Mouse (Mus musculus): ENCODE measurements around the gene Npr3. TPM values are rescaled to one million over a fixed set of nuclear protein-coding genes. Genes with fewer than 3 reads are reported as not detected.

Npr3 gene
- polyA plus RNA-seq, 1 experiment from 2014 or later = 8.1 TPM

DNA sequence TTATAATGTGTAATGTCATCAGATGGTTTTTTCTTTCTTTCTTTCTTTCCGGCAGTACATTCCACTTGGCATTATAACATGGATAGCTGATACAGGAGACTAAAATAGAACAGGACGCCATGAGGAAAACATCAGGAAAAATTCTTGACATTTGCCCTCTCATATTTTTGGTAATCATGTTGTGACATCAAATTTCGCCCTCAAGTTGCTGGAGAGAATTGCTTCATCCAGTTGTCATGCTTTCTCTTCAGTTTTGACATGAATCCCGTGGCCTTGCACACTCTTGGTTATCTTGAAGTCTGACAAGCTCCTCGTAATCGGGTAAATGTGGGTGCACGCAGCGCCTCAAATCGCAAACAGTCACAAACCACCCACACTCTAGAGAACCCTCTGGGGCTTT lies 7.0 kb upstream of the Npr3 start:
- WGBS = 70% methylated on average over 9 of the region's 9 CpGs
- Histone ChIP-seq H3K36me3 (ENCODE audit: control insufficient read depth, insufficient read depth, low read length) (no peaks in the 10 kb centered on the region), H3K9me3 (ENCODE audit: control insufficient read depth, low read length) (peaks cover 4% of the 10 kb centered on the region; the same call in 1 of the 2 replicates), H3K4me3 (ENCODE audit: low read length) (no peak overlapping the region), H3K27me3 (ENCODE audit: control insufficient read depth, insufficient read depth, low read depth, low read length) (no peaks in the 10 kb centered on the region), H3K4me1 (replicated peaks; ENCODE audit: control insufficient read depth, insufficient read depth, low read length) (no peaks in the 10 kb centered on the region), H3K9ac (ENCODE audit: low read length) (no peak overlapping the region), H3K27ac (ENCODE audit: low read length) (no peak overlapping the region), H3K4me2 (ENCODE audit: low read depth, low read length) (no peak overlapping the region)
- ATAC-seq (ENCODE audit: low read depth) = no peak

DNA sequence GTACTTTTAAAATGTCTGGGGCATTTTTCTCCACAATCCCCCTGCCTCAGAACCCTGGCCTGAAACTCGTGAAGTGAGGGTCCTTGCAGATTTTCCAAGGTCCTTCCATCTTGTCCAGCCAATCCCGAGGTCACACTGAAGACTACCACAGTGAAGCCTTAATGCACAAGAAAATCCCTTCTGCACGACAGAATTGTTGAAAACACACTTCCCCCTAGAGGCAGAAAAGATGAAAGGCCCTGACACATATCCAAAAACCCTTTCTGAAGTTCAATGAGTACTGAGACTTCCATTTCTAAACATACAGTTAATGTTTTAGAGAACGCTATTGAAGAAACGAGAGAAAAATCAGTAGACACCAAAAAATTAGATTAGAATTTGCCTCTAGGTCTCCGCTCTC lies 2.8 kb upstream of the Npr3 start:
- H3K9ac ChIP-seq (ENCODE audit: low read length) = no peak overlapping the region
- H3K27ac ChIP-seq (ENCODE audit: low read length) = no peak overlapping the region
- peaks cover 4% of the 10 kb centered on the region; the same call in 1 of the 2 replicates for H3K27me3 ChIP-seq (ENCODE audit: control insufficient read depth, insufficient read depth, low read depth, low read length)
- no peaks in the 10 kb centered on the region for H3K36me3 ChIP-seq (ENCODE audit: control insufficient read depth, insufficient read depth, low read length)
- H3K4me2 ChIP-seq (ENCODE audit: low read depth, low read length) = no peak overlapping the region
- 25% methylated on average over 6 of the region's 6 CpGs for WGBS
- H3K9me3 ChIP-seq (ENCODE audit: control insufficient read depth, low read length) = no peaks in the 10 kb centered on the region
- peaks cover 10% of the 10 kb centered on the region for H3K4me1 ChIP-seq (replicated peaks; ENCODE audit: control insufficient read depth, insufficient read depth, low read length)
- no peak overlapping the region for H3K4me3 ChIP-seq (ENCODE audit: low read length)
- ATAC-seq (ENCODE audit: low read depth) = no peak

DNA sequence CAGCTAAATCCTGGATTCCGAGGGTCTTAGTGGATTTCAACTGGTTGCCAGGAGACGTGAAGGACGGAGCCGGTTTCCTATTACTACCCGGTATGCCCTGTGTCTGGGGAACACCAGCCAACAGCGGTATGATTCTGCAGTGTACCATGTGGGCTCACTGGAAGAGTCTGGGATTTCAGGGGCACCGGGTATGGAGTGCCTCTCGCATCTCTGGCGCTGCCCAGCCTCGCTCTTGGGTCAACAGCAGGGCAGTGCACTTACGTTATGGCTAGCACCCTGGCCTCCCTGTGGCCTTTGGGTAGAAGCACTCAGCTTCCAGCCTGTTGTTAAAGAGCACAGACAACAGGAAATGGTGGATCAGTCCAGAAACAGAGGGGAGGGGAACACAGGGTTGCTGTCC lies 1.1 kb upstream of the Npr3 start:
- Histone ChIP-seq H3K9ac (ENCODE audit: low read length) (0 out of 2 replicates have a peak overlapping the region, but pooled peaks have one; percentile 7), H3K27me3 (ENCODE audit: control insufficient read depth, insufficient read depth, low read depth, low read length) (peaks cover 8% of the 10 kb centered on the region; the same call in 1 of the 2 replicates), H3K9me3 (ENCODE audit: control insufficient read depth, low read length) (no peaks in the 10 kb centered on the region), H3K36me3 (ENCODE audit: control insufficient read depth, insufficient read depth, low read length) (no peaks in the 10 kb centered on the region), H3K4me3 (ENCODE audit: low read length) (peak overlapping the region; percentile 16; the same call in 1 of the 2 replicates), H3K27ac (ENCODE audit: low read length) (no peak overlapping the region; the same call in 1 of the 2 replicates), H3K4me1 (replicated peaks; ENCODE audit: control insufficient read depth, insufficient read depth, low read length) (peaks cover 23% of the 10 kb centered on the region), H3K4me2 (ENCODE audit: low read depth, low read length) (peak overlapping the region; percentile 48)
- WGBS = 6% methylated on average over 11 of the region's 11 CpGs
- peak; percentile 43; the same call in 1 of the 2 replicates for ATAC-seq (ENCODE audit: low read depth)

DNA sequence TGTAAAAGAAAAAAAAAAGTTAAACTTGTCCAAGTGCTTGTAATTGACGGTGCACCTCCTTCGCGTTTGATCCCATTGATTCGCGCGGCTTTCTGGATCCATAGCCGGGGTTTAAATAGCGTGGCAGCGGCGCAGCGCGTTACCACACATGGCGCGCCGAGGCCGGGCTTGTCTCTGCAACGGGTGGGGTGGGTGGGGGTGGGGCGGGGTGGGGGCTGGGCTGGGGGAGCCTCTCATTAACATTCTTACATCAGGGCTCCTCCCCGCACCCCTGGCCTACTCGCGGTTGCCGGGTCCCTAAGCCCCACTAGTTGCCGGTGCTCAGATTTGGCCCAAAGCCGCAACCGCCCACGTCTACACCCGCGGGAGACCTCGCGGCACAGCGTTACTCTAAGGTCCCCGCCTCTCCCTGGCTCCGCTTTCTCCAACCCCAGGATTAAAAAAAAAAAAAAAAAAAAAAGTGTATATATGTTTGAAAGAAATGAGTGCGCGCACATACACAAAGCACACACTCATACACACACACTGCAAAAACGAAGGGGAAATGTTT lies 991 bp downstream of the Npr3 start:
- H3K4me1 ChIP-seq (replicated peaks; ENCODE audit: control insufficient read depth, insufficient read depth, low read length) = peaks cover 23% of the 10 kb centered on the region
- peak overlapping the region; percentile 69 for H3K9ac ChIP-seq (ENCODE audit: low read length)
- peak overlapping the region; percentile 89 for H3K27ac ChIP-seq (ENCODE audit: low read length)
- no peaks in the 10 kb centered on the region for H3K36me3 ChIP-seq (ENCODE audit: control insufficient read depth, insufficient read depth, low read length)
- peak; percentile 47 for ATAC-seq (ENCODE audit: low read depth)
- peak overlapping the region; percentile 61 for H3K4me3 ChIP-seq (ENCODE audit: low read length)
- under 1% methylated on average over 36 of the region's 36 CpGs for WGBS
- H3K4me2 ChIP-seq (ENCODE audit: low read depth, low read length) = peak overlapping the region; percentile 83
- H3K27me3 ChIP-seq (ENCODE audit: control insufficient read depth, insufficient read depth, low read depth, low read length) = peaks cover 8% of the 10 kb centered on the region; the same call in 1 of the 2 replicates
- no peaks in the 10 kb centered on the region for H3K9me3 ChIP-seq (ENCODE audit: control insufficient read depth, low read length)

DNA sequence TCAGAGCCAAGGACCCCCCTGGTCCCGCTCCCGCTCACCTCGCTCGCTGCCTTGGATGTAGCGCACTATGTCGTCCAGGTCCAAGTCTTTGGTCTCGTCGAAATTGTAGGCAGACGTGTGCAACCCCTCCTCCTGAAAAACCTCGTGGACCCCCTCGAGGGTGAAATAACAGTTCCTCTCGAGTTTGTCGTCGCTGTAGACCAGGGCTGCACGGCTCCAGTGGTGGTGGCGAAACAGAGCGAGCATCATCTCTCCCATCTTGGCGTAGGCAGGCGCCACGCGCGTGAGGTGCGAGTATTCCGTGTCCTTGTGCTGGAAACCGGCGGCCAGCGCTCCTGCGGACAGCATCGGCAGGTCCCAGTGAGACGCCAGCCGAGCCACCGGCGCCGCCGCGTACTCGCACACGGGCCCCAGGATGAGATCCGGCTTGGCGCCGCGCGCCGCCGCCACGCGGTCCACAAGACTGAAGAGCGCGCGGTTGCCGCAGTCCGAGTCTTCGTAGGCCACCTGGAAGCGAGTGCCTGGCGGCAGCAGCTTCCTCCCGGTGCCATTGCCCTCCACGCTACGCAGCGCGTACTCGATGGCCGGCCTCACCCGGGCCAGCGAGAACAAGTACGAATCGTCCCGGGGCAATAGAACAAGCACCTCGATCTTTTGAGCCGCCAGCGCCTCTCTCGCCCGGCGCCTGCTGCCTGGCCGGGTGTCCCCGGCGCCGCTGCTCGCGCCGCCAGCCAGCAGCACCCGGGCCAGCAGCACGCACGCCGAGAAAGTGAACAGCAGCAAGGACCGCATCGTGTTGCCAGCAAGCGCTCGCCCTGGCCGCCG lies 2.0 kb downstream of the Npr3 start:
- Histone ChIP-seq H3K4me3 (ENCODE audit: low read length) (peak overlapping the region; percentile 61), H3K4me2 (ENCODE audit: low read depth, low read length) (peak overlapping the region; percentile 83), H3K4me1 (replicated peaks; ENCODE audit: control insufficient read depth, insufficient read depth, low read length) (peaks cover 23% of the 10 kb centered on the region), H3K27ac (ENCODE audit: low read length) (peak overlapping the region; percentile 80), H3K9me3 (ENCODE audit: control insufficient read depth, low read length) (no peaks in the 10 kb centered on the region), H3K9ac (ENCODE audit: low read length) (peak overlapping the region; percentile 77), H3K27me3 (ENCODE audit: control insufficient read depth, insufficient read depth, low read depth, low read length) (peaks cover 8% of the 10 kb centered on the region; the same call in 1 of the 2 replicates), H3K36me3 (ENCODE audit: control insufficient read depth, insufficient read depth, low read length) (no peaks in the 10 kb centered on the region)
- ATAC-seq (ENCODE audit: low read depth) = no peak
- WGBS = under 1% methylated on average over 82 of the region's 90 CpGs

- H3K4me1 ChIP-seq (replicated peaks; ENCODE audit: control insufficient read depth, insufficient read depth, low read length) = peaks cover 23% of the 10 kb centered on the region
- WGBS = under 1% methylated on average over 47 of the region's 48 CpGs
- peak overlapping the region; percentile 61 for H3K4me3 ChIP-seq (ENCODE audit: low read length)
- H3K9ac ChIP-seq (ENCODE audit: low read length) = peak overlapping the region; percentile 77
- peak overlapping the region; percentile 83 for H3K4me2 ChIP-seq (ENCODE audit: low read depth, low read length)
- no peaks in the 10 kb centered on the region for H3K9me3 ChIP-seq (ENCODE audit: control insufficient read depth, low read length)
- no peaks in the 10 kb centered on the region for H3K36me3 ChIP-seq (ENCODE audit: control insufficient read depth, insufficient read depth, low read length)
- H3K27ac ChIP-seq (ENCODE audit: low read length) = peak overlapping the region; percentile 80
- H3K27me3 ChIP-seq (ENCODE audit: control insufficient read depth, insufficient read depth, low read depth, low read length) = peaks cover 8% of the 10 kb centered on the region; the same call in 1 of the 2 replicates
- peak; percentile 56 for ATAC-seq (ENCODE audit: low read depth)
These were observed 2.8 kb downstream of the Npr3 start for GRCm38 (mm10) chr15:11904043-11904847.

DNA sequence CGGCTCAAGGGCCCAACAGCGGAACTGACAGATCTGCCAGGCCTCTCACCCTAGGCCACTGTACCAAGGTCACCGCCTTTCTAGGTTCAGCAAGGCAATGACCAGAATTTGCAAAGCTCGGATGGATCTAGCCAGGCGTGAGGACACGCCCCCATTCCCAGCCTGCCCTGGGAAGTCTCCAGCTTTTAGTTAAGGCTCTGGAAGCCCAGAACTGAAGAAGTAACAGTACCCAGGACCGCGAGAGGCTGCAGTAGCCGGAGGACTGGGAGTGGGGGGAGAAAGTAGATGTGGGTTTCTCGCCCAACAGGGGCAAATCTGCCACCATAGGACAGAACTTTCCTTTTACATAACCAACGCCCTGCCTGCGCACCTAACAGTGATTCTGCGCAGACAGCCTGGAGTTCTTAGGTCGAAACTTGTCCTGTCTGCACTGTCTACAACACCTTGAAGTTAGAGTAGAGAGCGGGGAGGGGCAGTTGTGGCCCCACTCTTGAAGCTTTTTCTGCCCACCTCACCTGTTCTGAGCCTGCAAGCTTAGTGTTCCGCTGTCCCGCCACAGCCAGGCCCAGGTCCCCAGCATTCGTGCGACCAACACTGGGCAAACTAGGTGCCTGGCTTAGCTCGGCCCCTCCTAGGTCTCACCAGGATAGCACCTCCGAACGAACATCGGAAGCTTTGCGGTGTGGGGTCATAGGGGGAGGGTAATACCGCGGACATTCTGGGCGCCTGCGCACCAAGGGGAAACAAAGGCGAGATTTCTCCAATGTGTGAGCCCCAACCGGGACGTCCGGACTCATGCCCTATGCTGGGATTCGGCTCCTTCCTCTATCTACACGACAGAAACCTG lies 3.7 kb downstream of the Npr3 start:
- 4% methylated on average over 34 of the region's 34 CpGs for WGBS
- H3K4me2 ChIP-seq (ENCODE audit: low read depth, low read length) = peak overlapping the region; percentile 83
- H3K36me3 ChIP-seq (ENCODE audit: control insufficient read depth, insufficient read depth, low read length) = no peaks in the 10 kb centered on the region
- H3K9ac ChIP-seq (ENCODE audit: low read length) = peak overlapping the region; percentile 77
- ATAC-seq (ENCODE audit: low read depth) = peak; percentile 43; the same call in 1 of the 2 replicates
- peak overlapping the region; percentile 80 for H3K27ac ChIP-seq (ENCODE audit: low read length)
- H3K4me3 ChIP-seq (ENCODE audit: low read length) = peak overlapping the region; percentile 61
- no peaks in the 10 kb centered on the region for H3K9me3 ChIP-seq (ENCODE audit: control insufficient read depth, low read length)
- H3K27me3 ChIP-seq (ENCODE audit: control insufficient read depth, insufficient read depth, low read depth, low read length) = peaks cover 8% of the 10 kb centered on the region; the same call in 1 of the 2 replicates
- peaks cover 22% of the 10 kb centered on the region for H3K4me1 ChIP-seq (replicated peaks; ENCODE audit: control insufficient read depth, insufficient read depth, low read length)

- Histone ChIP-seq H3K27me3 (ENCODE audit: control insufficient read depth, insufficient read depth, low read depth, low read length) (no peaks in the 10 kb centered on the region), H3K9ac (ENCODE audit: low read length) (no peak overlapping the region), H3K36me3 (ENCODE audit: control insufficient read depth, insufficient read depth, low read length) (peaks cover 3% of the 10 kb centered on the region), H3K4me3 (ENCODE audit: low read length) (no peak overlapping the region), H3K9me3 (ENCODE audit: control insufficient read depth, low read length) (no peaks in the 10 kb centered on the region), H3K4me1 (replicated peaks; ENCODE audit: control insufficient read depth, insufficient read depth, low read length) (peaks cover 5% of the 10 kb centered on the region; the same call in 1 of the 2 replicates), H3K4me2 (ENCODE audit: low read depth, low read length) (no peak overlapping the region), H3K27ac (ENCODE audit: low read length) (no peak overlapping the region)
- WGBS = 88% methylated on average over 8 of the region's 8 CpGs
- no peak for ATAC-seq (ENCODE audit: low read depth)
These were observed 9.5 kb downstream of the Npr3 start for GRCm38 (mm10) chr15:11897617-11898016.
